Mouse (Mus musculus): ENCODE measurements around the gene Rhox3a2.

The Rhox3a2 gene

GRCm38 (mm10) chrX:37379728-37380127, at the start of gene Rhox3a2:
Gene Rhox3a2 (plus strand): TSS chrX:37380028.
- no CpG with 5 or more reads among the region's 1 CpGs for WGBS

GRCm38 (mm10) chrX:37390548-37390947, 10.7 kb downstream of the Rhox3a2 start, which contains the start of gene Rhox4a2:
Gene Rhox4a2 (plus strand): TSS chrX:37390848.
- WGBS = 94% methylated on average over 9 of the region's 16 CpGs

- no CpG with 5 or more reads among the region's 9 CpGs for WGBS
These were observed 31.9 kb downstream of the Rhox3a2 start, which contains the start of gene Rhox2b for GRCm38 (mm10) chrX:37411767-37412166. Gene Rhox2b (plus strand): TSS chrX:37412067.

GRCm38 (mm10) chrX:37432194-37432593, 52.4 kb downstream of the Rhox3a2 start, which contains the start of gene Rhox4b:
Gene Rhox4b (plus strand): TSS chrX:37432494.
- WGBS = 94% methylated on average over 15 of the region's 15 CpGs

Data from cerebral cortex, adult 2 months (tissue).